Mouse (Mus musculus) gonadal fat pad, adult 2 months (tissue): Measurements from ENCODE around the gene Gm10840. TPM values are rescaled to one million over a fixed set of nuclear protein-coding genes. Genes with fewer than 3 reads are reported as not detected.

Experiments
- DNase-seq: peaks from one replicate; pipeline ENCODE4 v3.0.0-alpha.2; 2012; ENCODE audit warnings: low read depth
- polyA plus RNA-seq: library from polyadenylated mRNA; depleted of rRNA; stranded (reverse); fragments of >200 nt; gene quantifications from 2 replicates; pipeline ENCODE4 v1.2.3, GENCODE M21; 2012

The Gm10840 gene
- polyA plus RNA-seq, 1 experiment: 2.0 TPM

DNA sequence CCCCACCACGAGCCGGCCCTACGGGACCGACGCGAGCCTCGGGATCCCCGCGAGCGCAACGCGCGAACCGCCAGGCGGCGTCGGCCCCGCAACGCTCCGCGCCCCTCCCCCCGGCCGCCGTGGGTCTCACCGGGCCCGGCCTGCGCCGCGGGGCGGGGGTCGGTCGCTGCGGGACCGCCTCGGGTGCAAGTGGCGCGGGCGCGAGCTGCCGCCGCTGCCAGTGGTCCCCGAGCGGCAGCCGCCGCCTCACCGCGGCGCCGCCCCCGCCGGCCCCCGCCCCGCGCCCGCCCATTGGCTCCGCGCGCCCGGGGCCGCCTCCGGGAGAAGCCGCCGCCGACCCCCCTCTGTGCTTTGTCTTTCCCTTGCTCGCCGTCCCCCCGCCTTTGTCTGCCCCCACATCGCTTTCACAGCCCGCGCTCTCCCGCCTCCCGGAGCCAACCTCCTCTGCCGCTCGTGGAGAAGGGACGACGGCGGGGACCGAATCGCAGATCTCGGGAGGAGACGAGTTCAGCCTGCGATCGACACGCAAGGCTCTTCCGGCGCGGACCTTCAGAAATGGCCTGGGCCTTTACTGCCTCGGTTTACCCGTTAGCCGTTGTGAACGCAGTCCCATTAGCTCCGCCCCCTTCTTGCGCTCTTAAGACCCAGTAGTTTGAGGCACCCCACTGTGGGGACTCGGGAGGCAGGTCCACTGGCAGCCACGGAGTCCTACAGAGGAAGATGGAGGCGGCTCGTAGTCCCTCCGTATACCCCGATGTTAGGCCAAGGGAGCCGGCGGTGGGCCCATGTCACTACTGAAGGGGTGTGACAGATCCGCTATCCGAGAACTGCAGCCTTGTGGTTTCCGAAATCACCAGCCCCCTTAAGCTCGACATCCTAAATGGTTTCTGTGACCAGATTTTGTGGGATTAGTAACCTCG is 469 bp upstream of the Gm10840 start:
- no peak for DNase-seq

DNA sequence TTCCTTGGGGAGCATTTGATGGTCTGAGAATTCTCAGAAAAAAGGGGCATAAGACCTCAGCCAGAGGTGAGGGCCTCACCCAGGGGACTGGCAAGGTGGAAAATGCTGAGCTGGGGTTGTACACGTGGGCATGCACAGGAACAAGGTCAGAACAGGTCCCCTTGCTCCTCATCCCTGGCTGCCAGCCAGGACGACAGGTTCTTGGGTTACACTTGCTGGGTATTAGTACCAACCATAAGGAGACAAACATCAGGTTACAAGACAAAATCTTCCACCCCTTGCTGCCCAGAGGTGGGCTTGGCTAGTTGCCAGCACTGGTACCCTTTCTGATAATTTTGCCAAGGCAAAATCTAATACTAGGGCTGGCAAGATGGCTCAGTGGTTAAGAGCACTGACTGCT is 1.6 kb downstream of the Gm10840 start:
- DNase-seq: no peak

DNA sequence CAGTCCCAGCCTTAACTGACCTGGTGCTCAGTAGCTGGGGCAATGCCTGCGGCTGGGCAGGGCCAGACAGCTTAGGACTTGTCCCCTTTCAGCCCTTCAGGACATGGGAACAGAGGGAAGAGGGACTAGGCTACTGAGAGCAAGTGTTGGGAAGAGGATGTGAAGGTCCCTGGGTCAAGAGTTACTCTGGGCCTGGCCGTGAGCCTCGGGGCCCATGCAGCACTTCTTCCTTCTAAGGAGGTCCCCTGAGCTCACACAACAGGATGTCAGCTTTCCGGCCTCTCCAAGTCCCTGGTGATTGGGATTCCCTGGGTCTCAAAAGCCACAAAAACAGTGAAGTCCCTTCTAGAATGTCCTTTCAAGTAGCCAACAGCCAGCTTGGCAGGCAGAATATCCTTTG is 2.9 kb downstream of the Gm10840 start:
- DNase-seq: no peak

DNA sequence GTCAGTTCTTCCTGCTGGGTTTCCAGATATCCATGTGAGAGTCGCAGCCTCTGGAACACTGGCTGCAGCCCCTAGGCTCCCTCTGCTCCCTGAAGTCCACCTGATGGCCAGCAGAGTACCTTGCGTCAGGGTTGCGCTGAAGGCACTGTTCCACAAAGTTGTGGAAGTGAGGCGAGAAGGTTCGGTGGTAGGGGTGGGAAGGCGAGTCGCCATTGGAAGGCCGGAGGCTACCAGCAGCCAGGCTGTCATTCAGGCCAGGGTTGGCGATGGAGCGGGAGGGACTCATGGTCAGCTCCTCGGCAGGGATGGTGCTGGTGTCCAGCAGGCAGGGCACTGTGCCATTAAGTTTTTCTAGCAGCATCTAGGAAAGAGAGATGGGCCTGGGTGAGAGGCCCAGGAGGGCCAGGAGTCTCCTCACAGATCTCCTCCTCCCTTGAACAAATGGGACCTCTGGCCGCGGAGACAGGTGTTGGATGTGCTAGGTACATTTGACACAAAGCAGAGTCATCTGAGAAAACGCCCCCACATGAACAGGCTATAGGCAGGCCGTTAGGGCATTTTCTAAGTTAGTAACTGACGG is 4.0 kb downstream of the Gm10840 start:
- no peak for DNase-seq

DNA sequence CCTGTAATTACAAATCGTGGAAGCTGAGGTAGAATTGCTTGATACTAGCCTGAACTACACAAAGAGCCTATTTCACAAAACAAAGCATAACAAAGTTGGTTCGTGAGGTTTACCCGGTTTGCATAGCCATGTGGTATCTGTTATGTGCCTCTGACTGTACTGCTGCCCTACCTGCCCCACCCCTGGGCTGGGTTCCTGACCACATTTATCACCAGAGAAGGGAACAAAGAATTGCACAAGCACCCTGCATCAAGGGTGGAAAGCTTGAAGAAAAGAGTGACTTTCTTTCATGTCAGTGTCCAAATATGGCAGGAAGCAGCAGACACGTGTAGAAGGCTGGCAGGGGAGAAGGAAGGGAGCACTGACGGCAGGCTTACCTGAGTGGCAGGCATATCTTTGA is 6.8 kb downstream of the Gm10840 start:
- DNase-seq: no peak

DNA sequence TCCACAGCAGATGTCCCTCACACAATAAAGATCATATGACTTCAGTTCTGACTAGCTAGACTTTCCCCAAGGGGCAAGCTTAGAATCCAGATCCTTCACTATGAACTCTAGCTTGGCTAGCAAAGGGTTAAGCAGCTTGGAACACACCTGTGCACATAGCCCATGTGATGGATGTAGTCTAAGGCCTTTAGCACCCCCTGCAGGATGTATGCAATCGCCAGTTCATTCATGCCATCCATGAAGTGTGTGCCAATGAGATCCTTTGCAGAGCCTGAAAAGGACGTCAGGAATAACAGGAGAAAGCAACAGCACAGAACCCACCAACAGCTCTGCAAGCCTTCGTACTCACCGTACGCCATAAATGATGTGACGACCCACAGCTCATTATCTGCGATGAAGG is 10.2 kb downstream of the Gm10840 start:
- DNase-seq: no peak

DNA sequence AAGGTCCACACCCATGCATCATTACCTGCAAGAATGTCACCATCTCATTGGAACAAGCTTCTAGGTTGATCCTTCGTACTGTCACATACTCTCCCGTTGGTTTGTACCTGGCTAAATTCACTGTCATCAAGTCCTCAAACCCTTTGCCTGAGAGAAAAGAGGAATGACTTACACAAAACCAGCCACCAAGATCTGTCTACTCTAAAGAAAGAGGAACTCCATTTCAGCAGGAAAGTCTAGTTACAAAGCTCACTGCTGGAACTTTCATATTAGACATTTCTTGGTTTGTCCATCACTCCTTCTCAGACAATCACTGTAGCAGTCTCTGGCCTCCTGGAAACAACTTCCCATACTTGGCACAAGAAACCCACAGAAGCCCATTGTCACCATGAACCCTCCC is 12.6 kb downstream of the Gm10840 start:
- no peak for DNase-seq

DNA sequence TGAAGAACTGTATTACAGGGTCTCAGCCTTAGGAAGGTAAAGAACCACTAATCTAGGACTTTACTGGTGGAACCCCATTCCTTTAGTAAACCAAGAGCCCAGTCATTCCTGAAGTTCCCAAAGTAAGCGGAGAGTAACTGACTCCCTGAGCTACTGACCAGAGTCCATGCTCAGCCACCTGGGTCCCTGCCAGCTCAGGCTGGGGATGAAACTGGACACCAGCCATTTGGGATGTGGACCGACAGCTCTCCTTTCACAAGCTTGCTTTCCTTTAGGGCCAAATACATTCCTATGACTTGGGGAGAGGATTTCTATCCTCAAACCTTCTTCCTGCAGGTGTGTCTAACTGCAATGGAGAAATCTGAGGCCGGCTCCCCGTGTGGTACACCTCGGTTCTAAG is 13.7 kb downstream of the Gm10840 start:
- DNase-seq: no peak

DNA sequence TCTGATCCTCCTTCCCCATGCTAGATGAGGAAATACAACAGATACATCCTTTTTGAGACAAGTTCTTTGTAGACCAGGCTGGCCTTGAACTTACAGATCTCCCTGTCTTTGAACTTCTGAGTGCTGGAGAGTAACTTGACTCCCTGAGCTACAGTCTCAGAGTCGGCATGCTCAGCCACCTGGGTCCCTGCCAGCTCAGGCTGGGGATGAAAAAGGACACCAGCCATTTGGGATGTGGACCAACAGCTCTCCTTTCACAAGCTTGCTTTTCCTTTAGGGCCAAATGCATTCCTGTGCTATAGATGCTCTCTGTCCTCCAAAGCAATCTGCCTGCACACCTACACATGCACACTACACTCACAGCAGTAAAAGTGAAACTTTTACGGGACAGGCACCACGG is 14.4 kb downstream of the Gm10840 start:
- no peak for DNase-seq

DNA sequence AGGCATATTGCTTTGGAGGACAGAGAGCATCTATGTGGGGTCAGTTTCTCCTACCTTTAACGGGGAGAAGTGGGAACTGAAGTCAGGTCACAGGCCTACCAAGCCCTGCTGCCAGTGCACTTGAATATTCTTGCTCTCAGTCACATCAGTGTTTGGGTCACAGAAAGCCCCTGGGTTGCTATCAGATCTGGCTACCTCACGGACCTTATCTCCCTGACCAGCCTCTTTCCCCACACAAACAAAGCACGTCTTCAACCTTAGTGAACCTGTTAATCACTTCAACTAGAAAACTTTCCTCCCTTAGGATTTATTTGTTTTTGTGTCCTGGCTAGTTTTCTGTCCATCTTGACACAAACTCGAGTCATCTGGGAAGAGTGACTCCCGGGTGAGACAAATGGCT is 15.7 kb downstream of the Gm10840 start:
- no peak for DNase-seq

DNA sequence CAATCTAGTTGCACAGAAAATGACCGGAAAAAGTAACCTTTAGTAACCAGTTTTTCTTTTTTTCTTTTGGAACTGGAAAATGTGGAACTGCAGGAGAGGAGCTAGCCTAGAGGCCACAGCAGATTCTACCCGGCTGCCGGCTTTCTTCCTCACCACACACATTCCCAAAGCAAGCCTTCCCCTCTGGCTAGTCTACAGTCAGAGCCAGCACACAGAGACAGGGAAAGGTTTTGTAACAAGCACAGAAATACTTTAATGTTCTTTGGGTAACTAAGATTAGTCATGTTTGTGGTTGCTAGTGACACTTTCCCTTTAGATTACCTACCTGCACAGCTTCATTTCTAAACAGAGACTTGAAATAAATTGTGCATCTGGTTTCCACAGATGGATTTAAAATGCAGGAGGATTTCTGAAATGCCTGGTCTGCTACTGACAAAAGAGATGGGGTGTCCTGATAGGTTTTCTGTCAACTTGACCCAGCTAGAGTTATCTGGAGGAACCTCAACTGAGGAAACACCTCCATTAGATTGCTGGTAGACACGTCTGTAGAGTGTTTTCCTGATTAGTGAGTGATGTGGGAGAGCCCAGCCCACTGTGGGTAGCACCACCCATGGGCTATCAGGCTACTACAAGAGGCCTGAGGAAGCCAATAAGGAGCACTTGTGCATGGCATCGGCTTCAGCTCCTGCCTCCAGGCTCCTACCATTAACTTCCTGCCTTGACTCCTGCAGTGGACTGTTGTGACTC is 17.6 kb downstream of the Gm10840 start:
- no peak for DNase-seq

DNA sequence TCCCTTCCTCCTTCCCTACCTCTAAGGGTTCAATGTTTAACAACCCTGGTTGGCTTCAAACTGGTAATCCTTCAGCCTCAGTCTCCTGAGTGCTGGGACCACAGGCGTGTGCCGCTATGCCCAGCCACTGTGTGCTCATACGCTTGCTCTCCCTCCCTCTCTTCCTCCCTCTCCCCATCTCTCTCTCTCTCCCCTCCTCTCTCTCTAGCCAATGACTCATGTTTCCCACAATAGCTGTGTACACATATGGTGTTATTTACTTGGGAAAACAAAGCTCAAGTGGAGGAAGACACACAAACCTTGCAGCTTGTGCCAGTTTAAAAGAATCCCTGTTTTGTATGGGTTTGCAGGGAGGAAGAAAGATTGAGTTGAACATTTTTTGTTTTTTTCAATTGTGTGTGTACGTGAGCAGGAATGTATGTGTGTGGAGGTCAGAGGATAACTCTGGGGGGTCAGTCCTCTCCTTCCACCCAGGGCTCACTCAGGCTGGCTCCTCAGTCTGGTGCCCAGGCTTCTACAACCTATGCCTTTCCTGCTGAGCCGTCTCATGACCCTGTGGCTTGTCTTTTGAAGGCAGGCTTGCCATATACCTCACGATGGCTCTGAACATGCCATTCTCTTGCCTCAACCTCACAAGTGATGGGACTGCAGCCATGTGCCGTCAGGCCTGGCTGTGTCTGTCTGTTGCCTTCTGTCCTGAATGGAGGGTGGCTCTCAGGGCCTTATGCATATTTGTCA is 19.2 kb downstream of the Gm10840 start:
- DNase-seq: no peak

DNA sequence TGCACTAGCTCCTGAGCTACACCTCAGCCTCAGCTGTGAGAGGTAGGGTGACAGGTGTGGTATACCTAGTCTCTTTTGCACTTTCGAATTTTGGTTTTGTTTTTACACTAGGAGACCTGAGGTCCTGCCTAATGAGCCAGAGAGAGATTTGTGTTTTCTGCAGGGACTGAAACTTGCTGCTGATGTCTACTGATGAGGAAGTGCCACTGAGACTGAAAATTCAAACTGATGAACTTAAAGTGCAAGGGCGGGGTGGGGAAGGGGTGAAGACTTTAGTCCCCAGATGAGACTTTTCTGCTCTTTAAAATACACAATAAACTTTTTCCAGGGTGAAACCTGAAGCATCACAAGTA is 19.8 kb downstream of the Gm10840 start:
- no peak for DNase-seq

DNA sequence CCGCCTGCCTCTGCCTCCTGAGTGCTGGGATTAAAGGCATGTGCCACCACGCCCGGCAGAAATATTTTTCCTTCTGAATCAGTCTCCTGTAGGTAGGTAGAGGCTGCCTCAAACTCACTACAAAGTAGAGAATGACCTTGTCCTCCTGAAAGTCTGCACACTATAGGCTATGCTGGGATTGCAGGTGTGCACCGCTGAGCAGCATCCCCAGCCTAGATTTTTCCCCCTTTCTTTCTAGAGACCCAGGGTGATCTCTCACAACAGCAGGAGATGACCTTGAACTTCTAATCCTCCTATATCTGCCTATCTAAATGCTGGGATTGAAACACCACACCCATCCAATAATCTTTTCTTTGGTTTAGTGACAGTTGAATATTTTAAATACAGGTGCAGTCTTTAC is 26.7 kb downstream of the Gm10840 start:
- no peak for DNase-seq

DNA sequence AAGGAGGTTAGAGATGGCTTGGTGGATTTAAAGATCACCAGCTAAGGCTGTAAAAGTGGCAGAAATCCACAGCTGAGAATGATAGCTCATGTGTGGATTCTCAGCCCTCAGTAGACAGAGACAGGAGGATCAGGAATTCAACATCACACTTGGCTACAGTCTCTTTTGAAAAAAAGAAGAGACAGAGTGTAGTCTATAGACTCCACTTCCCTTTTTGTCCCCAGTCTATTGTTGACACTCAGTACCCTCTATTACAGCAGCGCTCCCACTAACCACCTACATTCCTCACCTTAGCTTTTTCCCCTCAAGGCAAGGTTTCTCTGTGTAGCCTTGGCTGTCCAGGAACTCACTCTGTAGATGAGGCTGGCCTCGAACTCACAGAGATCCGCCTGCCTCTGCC is 31.1 kb downstream of the Gm10840 start:
- no peak for DNase-seq

DNA sequence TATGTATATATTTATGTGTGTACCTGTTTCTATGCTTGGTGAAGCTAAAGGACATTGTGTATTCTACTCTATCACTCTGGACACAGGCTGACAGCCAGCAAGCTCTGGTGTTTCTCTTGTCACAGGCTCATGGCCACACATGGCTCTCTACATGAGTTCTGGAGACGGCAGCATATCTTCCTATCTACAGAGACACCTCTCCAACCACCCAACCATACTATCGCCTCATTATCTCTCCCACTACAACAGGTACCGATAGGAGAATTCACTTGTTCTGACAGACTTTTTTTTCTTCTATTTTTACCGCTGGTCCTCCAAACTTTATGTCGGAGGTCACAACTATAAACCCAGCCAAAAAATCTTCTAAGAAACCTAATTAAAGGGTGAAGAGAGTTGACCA is 31.6 kb downstream of the Gm10840 start:
- no peak for DNase-seq

DNA sequence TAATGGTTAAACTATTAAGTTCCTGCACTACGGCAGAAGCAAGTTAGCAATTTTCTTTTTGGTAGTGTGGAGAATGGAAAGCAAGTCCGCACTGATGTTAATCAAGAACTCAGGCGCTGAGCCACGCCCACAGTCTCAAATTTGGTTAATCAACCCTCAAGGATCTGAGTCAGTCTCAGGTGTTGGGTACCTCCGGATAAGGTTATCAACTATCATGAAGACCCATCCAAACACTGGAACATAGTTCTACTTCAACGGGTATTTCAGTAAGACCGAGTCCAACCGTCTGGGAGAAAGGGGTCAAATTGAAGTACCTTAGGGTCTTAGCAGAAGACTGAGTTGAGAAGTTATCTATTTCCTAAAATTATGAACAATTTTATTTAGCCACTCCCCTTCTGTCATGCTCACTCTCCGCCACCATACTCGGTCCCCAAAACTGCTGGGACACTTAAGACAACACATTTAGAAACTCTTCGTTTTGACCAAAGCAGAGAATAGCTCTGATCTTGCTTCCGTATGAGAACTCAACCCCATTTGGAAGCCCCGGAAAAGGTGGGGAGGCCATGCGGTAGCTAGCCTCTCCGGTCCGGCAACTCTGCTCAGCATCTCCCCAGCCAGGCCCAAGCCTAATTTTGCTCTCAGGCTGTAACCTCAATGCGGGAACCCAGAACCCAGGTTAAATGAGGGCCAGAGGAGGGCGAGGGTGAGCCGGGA is 32.2 kb downstream of the Gm10840 start:
- DNase-seq: no peak

DNA sequence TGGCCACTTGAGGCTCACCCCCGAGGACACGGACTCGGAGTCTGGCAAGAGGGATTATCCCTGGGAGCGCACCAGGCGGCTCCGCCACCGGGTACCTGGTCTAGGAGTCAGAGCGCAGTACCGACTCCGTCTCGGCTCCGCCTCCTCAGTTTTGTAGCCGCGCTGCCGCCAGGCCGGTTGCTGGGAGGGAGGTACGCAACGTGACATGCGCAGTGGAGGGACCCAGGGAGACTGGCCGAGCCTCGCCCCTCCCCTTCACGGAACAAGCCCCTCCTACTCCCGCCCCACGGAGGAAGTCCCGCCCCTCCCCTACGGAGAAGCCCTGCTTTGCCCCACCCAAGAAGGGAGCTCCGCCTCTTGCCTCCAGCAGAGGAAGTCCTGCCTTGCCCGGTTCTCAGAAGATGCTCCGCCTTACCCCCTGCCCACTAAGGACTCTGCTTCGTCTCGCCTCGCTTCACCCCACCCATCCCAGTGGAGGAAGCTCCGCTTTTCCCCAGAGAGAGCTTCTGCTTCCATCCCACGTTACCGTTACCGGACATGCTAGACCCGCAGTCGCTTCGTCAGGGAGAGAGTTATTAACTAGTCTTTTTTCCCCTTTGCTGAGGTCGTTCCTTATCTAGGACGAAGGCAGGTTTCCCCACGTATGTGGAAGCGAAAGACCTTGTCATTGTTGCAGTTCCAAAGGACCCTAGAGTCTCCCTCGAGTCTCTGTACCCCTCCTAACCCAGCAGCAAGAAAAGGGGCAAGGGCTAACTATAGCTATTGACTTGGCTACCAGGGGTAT is 32.9 kb downstream of the Gm10840 start:
- DNase-seq: no peak

DNA sequence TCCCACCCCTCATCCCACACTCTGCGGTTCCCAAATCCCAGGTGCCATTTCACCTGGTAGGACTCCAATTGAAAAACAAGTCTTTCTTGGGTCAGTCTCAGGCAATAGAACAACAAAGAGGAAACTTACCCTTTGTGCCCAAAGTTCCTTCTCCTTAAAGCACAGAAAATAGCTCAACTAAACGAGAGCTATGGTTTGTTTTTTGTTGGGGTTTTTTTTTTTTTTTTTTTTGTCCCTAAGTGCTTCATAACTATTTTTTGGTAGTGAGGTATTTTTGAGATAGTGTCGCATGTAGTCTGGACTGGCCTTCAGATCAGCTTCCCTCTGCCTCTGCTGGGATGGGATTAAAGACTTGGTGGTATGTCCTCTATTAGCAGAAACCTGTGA is 33.5 kb downstream of the Gm10840 start:
- no peak for DNase-seq

DNA sequence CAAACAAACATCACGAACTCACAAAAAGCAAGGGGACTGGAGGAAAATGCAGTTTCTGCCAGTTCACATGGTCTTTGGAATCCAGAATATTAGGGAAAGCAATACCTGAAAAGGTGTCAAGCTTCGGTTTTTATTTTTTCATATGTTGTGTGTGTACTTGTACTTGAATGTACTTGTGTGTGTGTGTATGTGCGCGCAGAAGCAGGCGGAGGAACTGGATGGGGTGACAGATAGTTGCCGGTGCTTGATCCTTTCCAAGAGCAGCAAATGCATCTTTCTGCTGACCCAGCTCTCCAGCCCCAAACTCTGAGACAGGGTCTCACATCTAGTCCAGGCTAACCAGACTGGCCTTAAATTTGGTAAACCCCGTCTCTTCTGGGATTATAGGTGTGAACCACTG is 34.2 kb downstream of the Gm10840 start:
- no peak for DNase-seq

DNA sequence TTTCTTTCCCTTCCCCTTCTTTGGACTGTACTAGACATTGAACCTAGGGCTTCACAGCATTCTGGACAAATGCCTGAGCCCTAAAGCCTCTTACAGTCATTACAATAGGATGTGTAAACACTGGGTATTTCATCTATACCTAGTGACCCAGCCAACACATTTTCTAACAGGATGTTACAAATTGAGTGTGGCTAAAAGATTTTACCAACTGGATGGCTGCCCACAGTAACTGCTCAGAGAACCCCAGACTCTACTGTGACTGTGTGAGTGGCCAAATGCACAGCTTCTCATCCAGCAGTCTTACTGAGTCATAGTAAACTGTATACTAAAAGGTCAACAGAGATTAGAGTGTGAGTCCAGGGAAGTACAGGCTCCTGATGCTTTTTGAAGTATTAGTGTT is 34.7 kb downstream of the Gm10840 start:
- DNase-seq: no peak
